Mouse (Mus musculus): ENCODE results near the gene Eno2. TPM values are rescaled to one million over a fixed set of nuclear protein-coding genes. Genes with fewer than 3 reads are reported as not detected.
"Not testable (repeated sequence)": the region's sequence is repeated elsewhere in the genome, so short reads cannot be mapped to it uniquely, and the experiment has no call there.

Gene Eno2
- polyA plus RNA-seq, 1 experiment from 2014 or later = 27.8 TPM

GRCm38 (mm10) chr6:124803691-124804090, 34.2 kb upstream of the Eno2 start:
- 98% methylated on average over 4 of the region's 4 CpGs for WGBS
- ATAC-seq (ENCODE audit: low FRiP score, low read depth); H3K4me3 ChIP-seq; H3K36me3 ChIP-seq; H3K27ac ChIP-seq; H3K4me2 ChIP-seq (replicated peaks); H3K27me3 ChIP-seq (replicated peaks); H3K9me3 ChIP-seq; H3K9ac ChIP-seq: not testable (repeated sequence)
- H3K4me1 ChIP-seq = peaks cover 12% of the 10 kb centered on the region

- H3K4me1 ChIP-seq = peaks cover 6% of the 10 kb centered on the region
- ATAC-seq (ENCODE audit: low FRiP score, low read depth) = no peak
- no peak overlapping the region for H3K4me2 ChIP-seq (replicated peaks)
- H3K27me3 ChIP-seq (replicated peaks) = no peaks in the 10 kb centered on the region
- no peaks in the 10 kb centered on the region for H3K36me3 ChIP-seq
- H3K27ac ChIP-seq = no peak overlapping the region
- no peaks in the 10 kb centered on the region for H3K9me3 ChIP-seq
- H3K4me3 ChIP-seq = no peak overlapping the region
- WGBS = 75% methylated on average over 3 of the region's 3 CpGs
- H3K9ac ChIP-seq = no peak overlapping the region
These were observed 33.6 kb upstream of the Eno2 start for GRCm38 (mm10) chr6:124803061-124803460.

GRCm38 (mm10) chr6:124802400-124802799, 32.9 kb upstream of the Eno2 start:
- not testable (repeated sequence) for H3K36me3 ChIP-seq; H3K9ac ChIP-seq; H3K4me3 ChIP-seq; H3K4me1 ChIP-seq; H3K27me3 ChIP-seq (replicated peaks); H3K9me3 ChIP-seq; H3K27ac ChIP-seq; ATAC-seq (ENCODE audit: low FRiP score, low read depth)
- H3K4me2 ChIP-seq (replicated peaks) = 0 out of 2 replicates have a peak overlapping the region, but pooled peaks have one; percentile 16
- 20% methylated on average over 6 of the region's 9 CpGs for WGBS

GRCm38 (mm10) chr6:124796200-124796599, 26.7 kb upstream of the Eno2 start:
- Histone ChIP-seq H3K4me1 (no peaks in the 10 kb centered on the region), H3K27ac (no peak overlapping the region), H3K27me3 (replicated peaks) (no peaks in the 10 kb centered on the region), H3K4me2 (replicated peaks) (no peak overlapping the region), H3K36me3 (no peaks in the 10 kb centered on the region), H3K4me3 (no peak overlapping the region), H3K9ac (no peak overlapping the region), H3K9me3 (no peaks in the 10 kb centered on the region)
- ATAC-seq (ENCODE audit: low FRiP score, low read depth) = no peak
- 84% methylated on average over 2 of the region's 2 CpGs for WGBS

GRCm38 (mm10) chr6:124795781-124796180, 26.3 kb upstream of the Eno2 start:
- 70% methylated on average over 4 of the region's 4 CpGs for WGBS
- Histone ChIP-seq H3K4me2 (replicated peaks) (no peak overlapping the region), H3K27ac (no peak overlapping the region), H3K4me3 (no peak overlapping the region), H3K9ac (no peak overlapping the region), H3K4me1 (no peaks in the 10 kb centered on the region), H3K9me3 (no peaks in the 10 kb centered on the region), H3K36me3 (no peaks in the 10 kb centered on the region), H3K27me3 (replicated peaks) (no peaks in the 10 kb centered on the region)
- no peak for ATAC-seq (ENCODE audit: low FRiP score, low read depth)

GRCm38 (mm10) chr6:124791911-124792310, 22.4 kb upstream of the Eno2 start:
- Histone ChIP-seq H3K9ac (no peak overlapping the region), H3K4me3 (no peak overlapping the region), H3K4me2 (replicated peaks) (no peak overlapping the region), H3K36me3 (no peaks in the 10 kb centered on the region), H3K9me3 (no peaks in the 10 kb centered on the region), H3K27ac (no peak overlapping the region), H3K27me3 (replicated peaks) (no peaks in the 10 kb centered on the region), H3K4me1 (no peaks in the 10 kb centered on the region)
- WGBS = 87% methylated on average over 3 of the region's 3 CpGs
- ATAC-seq (ENCODE audit: low FRiP score, low read depth) = no peak

- Histone ChIP-seq H3K4me1 (no peaks in the 10 kb centered on the region), H3K4me3 (no peak overlapping the region), H3K9me3 (no peaks in the 10 kb centered on the region), H3K36me3 (no peaks in the 10 kb centered on the region), H3K4me2 (replicated peaks) (no peak overlapping the region), H3K27me3 (replicated peaks) (no peaks in the 10 kb centered on the region), H3K9ac (no peak overlapping the region), H3K27ac (no peak overlapping the region)
- no peak for ATAC-seq (ENCODE audit: low FRiP score, low read depth)
- 74% methylated on average over 4 of the region's 4 CpGs for WGBS
These were observed 20.6 kb upstream of the Eno2 start for GRCm38 (mm10) chr6:124790121-124790520.

GRCm38 (mm10) chr6:124789519-124789918, 20.0 kb upstream of the Eno2 start:
- Histone ChIP-seq H3K27ac (no peak overlapping the region), H3K4me3 (no peak overlapping the region), H3K27me3 (replicated peaks) (no peaks in the 10 kb centered on the region), H3K4me1 (no peaks in the 10 kb centered on the region), H3K4me2 (replicated peaks) (no peak overlapping the region), H3K9ac (no peak overlapping the region), H3K36me3 (no peaks in the 10 kb centered on the region), H3K9me3 (no peaks in the 10 kb centered on the region)
- WGBS = 86% methylated on average over 4 of the region's 4 CpGs
- no peak for ATAC-seq (ENCODE audit: low FRiP score, low read depth)

GRCm38 (mm10) chr6:124787722-124788121, 18.2 kb upstream of the Eno2 start:
- Histone ChIP-seq H3K9ac (no peak overlapping the region), H3K36me3 (no peaks in the 10 kb centered on the region), H3K27me3 (replicated peaks) (no peaks in the 10 kb centered on the region), H3K27ac (no peak overlapping the region), H3K4me1 (no peaks in the 10 kb centered on the region), H3K4me3 (no peak overlapping the region), H3K4me2 (replicated peaks) (no peak overlapping the region), H3K9me3 (no peaks in the 10 kb centered on the region)
- ATAC-seq (ENCODE audit: low FRiP score, low read depth) = no peak
- 81% methylated on average over 10 of the region's 10 CpGs for WGBS

- no peak overlapping the region for H3K9ac ChIP-seq
- H3K36me3 ChIP-seq = no peaks in the 10 kb centered on the region
- WGBS = 61% methylated on average over 8 of the region's 8 CpGs
- no peak overlapping the region for H3K27ac ChIP-seq
- no peak overlapping the region for H3K4me2 ChIP-seq (replicated peaks)
- no peak for ATAC-seq (ENCODE audit: low FRiP score, low read depth)
- no peaks in the 10 kb centered on the region for H3K27me3 ChIP-seq (replicated peaks)
- no peaks in the 10 kb centered on the region for H3K4me1 ChIP-seq
- H3K4me3 ChIP-seq = no peak overlapping the region
- H3K9me3 ChIP-seq = no peaks in the 10 kb centered on the region
These were observed 17.4 kb upstream of the Eno2 start for GRCm38 (mm10) chr6:124786756-124787420.

- H3K27me3 ChIP-seq (replicated peaks) = peaks cover 8% of the 10 kb centered on the region
- H3K4me2 ChIP-seq (replicated peaks) = peak overlapping the region; percentile 22; the same call in 1 of the 2 replicates
- H3K36me3 ChIP-seq = no peaks in the 10 kb centered on the region
- peaks cover 12% of the 10 kb centered on the region for H3K4me1 ChIP-seq
- H3K4me3 ChIP-seq = no peak overlapping the region
- H3K9me3 ChIP-seq = no peaks in the 10 kb centered on the region
- no peak overlapping the region for H3K27ac ChIP-seq
- no peak overlapping the region for H3K9ac ChIP-seq
- ATAC-seq (ENCODE audit: low FRiP score, low read depth) = no peak
- WGBS = 30% methylated on average over 6 of the region's 6 CpGs
These were observed 13.0 kb upstream of the Eno2 start for GRCm38 (mm10) chr6:124782436-124782835.

- Histone ChIP-seq H3K4me2 (replicated peaks) (no peak overlapping the region), H3K36me3 (no peaks in the 10 kb centered on the region), H3K27ac (no peak overlapping the region), H3K27me3 (replicated peaks) (peaks cover 8% of the 10 kb centered on the region), H3K4me3 (no peak overlapping the region), H3K9ac (no peak overlapping the region), H3K4me1 (peaks cover 12% of the 10 kb centered on the region), H3K9me3 (no peaks in the 10 kb centered on the region)
- WGBS = 93% methylated on average over 7 of the region's 7 CpGs
- ATAC-seq (ENCODE audit: low FRiP score, low read depth) = no peak
These were observed 11.4 kb upstream of the Eno2 start for GRCm38 (mm10) chr6:124780917-124781316.

- no peak overlapping the region for H3K27ac ChIP-seq
- peaks cover 12% of the 10 kb centered on the region for H3K4me1 ChIP-seq
- peaks cover 8% of the 10 kb centered on the region for H3K27me3 ChIP-seq (replicated peaks)
- peak overlapping the region; percentile 70 for H3K4me2 ChIP-seq (replicated peaks)
- H3K9me3 ChIP-seq = no peaks in the 10 kb centered on the region
- H3K36me3 ChIP-seq = no peaks in the 10 kb centered on the region
- ATAC-seq (ENCODE audit: low FRiP score, low read depth) = peak; percentile 26
- 4% methylated on average over 10 of the region's 10 CpGs for WGBS
- peak overlapping the region; percentile 29 for H3K4me3 ChIP-seq
- H3K9ac ChIP-seq = 0 out of 2 replicates have a peak overlapping the region, but pooled peaks have one; percentile 22
These were observed 10.5 kb upstream of the Eno2 start for GRCm38 (mm10) chr6:124779984-124780416.
